Mouse (Mus musculus) brain, embryonic 14.5 days (tissue): ENCODE data around the gene Scn1b. TPM values are rescaled to one million over a fixed set of nuclear protein-coding genes. Genes with fewer than 3 reads are reported as not detected.

ENCODE experiments used
- DNase-seq: peaks from one replicate; pipeline ENCODE4 v3.0.0-alpha.2; 2011; ENCODE audit warnings: low read depth
- CTCF ChIP-seq: fragments of 200-500 bp; IDR thresholded peaks from 2 replicates; pipeline ENCODE4 v1.5.1; 2012; ENCODE audit warnings: inconsistent platforms, mild to moderate bottlenecking, moderate library complexity, borderline replicate concordance; ENCODE audit not compliant: insufficient read depth, insufficient read length; ENCODE audit errors: extremely low read depth
- POLR2A ChIP-seq: fragments of 200-500 bp; IDR thresholded peaks from 2 replicates; pipeline ENCODE4 v1.6.1; 2012; ENCODE audit warnings: mild to moderate bottlenecking, inconsistent platforms, borderline replicate concordance; ENCODE audit not compliant: poor library complexity, insufficient read depth, insufficient read length, severe bottlenecking; ENCODE audit errors: extremely low read depth
- polyA plus RNA-seq: library from polyadenylated mRNA; depleted of rRNA; stranded (reverse); fragments of >200 nt; gene quantifications from 2 replicates; pipeline ENCODE4 v1.2.3, GENCODE M21; 2012

Scn1b gene
- polyA plus RNA-seq, 1 experiment, result 12.9 TPM

GRCm38 (mm10) chr7:31156034-31156928, 29.5 kb upstream of the Scn1b start:
- peak; percentile 49; the same call in 1 of the 2 replicates for TF ChIP-seq CTCF
- no peak for TF ChIP-seq POLR2A
- peak; percentile 15 for DNase-seq

GRCm38 (mm10) chr7:31155296-31156033, 28.7 kb upstream of the Scn1b start, which contains the start of gene Gramd1a:
Gene Gramd1a (minus strand): TSS chr7:31155896.
- no peak for DNase-seq
- no peak for TF ChIP-seq POLR2A
- TF ChIP-seq CTCF, result no peak

- TF ChIP-seq POLR2A (no peak), CTCF (no peak)
- DNase-seq, result no peak
Observed at GRCm38 (mm10) chr7:31153536-31154320, 26.9 kb upstream of the Scn1b start.

- peak; percentile 68 for DNase-seq
- TF ChIP-seq CTCF, result no peak
- TF ChIP-seq POLR2A, result peak; percentile 10; the same call in 1 of the 2 replicates
Observed at GRCm38 (mm10) chr7:31151301-31152241, 24.8 kb upstream of the Scn1b start.

- TF ChIP-seq CTCF (no peak), POLR2A (peak; percentile 96)
- peak; percentile 95 for DNase-seq
Observed at GRCm38 (mm10) chr7:31150566-31151300, 23.9 kb upstream of the Scn1b start.

- TF ChIP-seq POLR2A, result no peak
- TF ChIP-seq CTCF, result no peak
- peak; percentile 75 for DNase-seq
Observed at GRCm38 (mm10) chr7:31149751-31150565, 23.2 kb upstream of the Scn1b start.

- no peak for DNase-seq
Observed at GRCm38 (mm10) chr7:31149271-31149670, 22.5 kb upstream of the Scn1b start.

GRCm38 (mm10) chr7:31148756-31149155, 22.0 kb upstream of the Scn1b start:
- DNase-seq, result peak; percentile 86
- TF ChIP-seq CTCF (no peak), POLR2A (peak; percentile 28; the same call in 1 of the 2 replicates)

More at GRCm38 (mm10) chr7:31149271-31149670, 22.5 kb upstream of the Scn1b start:
- no peak for TF ChIP-seq CTCF
- TF ChIP-seq POLR2A, result no peak

- no peak for TF ChIP-seq CTCF
- no peak for TF ChIP-seq POLR2A
- peak; percentile 47 for DNase-seq
Observed at GRCm38 (mm10) chr7:31148086-31148485, 21.3 kb upstream of the Scn1b start.
